Mouse (Mus musculus) T-helper 17 cell (primary cell): ENCODE results near the gene Pknox2.

Experiments
- in situ Hi-C, 2 experiments: fragments of 300-600 bp; cut with MboI, MseI; formaldehyde crosslinking; loops; 1 replicate in 1 of 2; 2 replicates in 1 of 2; pipeline ENCODE4 v1.15.1; 2025; ENCODE audit warnings: high pct_unique_total_duplicates in 2 of 2

Pknox2 gene

GRCm38 (mm10) chr9:37147359-37147685, at the start of gene Pknox2:
TSS of gene Pknox2 (minus strand) at chr9:37147407.
- in situ Hi-C loops, result no loop called here

DNA sequence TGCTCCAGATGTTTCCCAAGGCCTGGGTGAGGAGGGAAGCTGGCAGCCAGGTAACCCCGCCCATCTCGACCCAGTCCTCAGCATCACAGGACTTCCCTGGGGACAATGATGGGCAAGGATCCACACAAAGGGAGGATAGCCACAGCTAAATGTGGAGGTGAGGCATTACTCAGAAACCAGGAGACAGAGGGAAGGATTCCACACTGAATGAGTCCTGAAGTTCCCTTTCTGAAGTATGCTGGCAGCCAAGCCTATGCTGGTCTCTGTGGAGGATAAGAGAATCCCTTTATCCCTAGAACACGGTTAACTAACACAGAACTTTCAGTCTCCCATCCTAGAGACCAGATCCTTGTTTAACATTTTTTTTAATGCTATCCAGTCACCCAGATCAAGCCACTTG, 40.8 kb upstream of the Pknox2 start:
- in situ Hi-C loops, result loop anchor here in 1 of 2 experiments (5.0 kb wide), 1 partner anchor 139 kb away; no protein-coding TSS in a partner anchor

GRCm38 (mm10) chr9:37187407-37187806, 40.2 kb upstream of the Pknox2 start:
- in situ Hi-C loops, result loop anchor here in 1 of 2 experiments (5.0 kb wide), 1 partner anchor 140 kb away; no protein-coding TSS in a partner anchor

GRCm38 (mm10) chr9:37183176-37183575, 36.0 kb upstream of the Pknox2 start:
- in situ Hi-C loops, result no loop called here

- in situ Hi-C loops, result no loop called here
These were observed 34.4 kb upstream of the Pknox2 start for GRCm38 (mm10) chr9:37181596-37181995.

DNA sequence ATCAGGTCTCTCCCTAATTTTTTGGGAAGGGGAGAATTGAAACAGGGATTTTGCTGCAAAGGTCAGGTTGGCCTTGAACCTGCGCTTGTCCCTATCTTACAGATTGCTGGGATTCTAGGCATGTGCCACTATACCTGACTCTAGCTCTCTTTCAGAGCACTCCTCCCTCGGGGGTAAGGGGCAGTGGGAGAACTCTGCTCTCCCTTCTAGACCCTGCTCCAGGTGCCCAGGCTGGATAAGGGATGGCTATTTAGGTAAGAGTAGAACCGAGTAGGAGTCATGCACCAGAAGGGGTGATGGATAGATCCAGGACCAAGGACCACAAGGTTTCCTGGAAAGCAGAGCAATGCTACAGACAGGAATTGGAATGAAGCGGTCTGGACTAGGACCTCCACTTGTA, 32.4 kb upstream of the Pknox2 start:
- in situ Hi-C loops, result loop anchor here in 1 of 2 experiments (5.0 to 10.0 kb wide), 2 partner anchors 48 to 1285 kb away; no protein-coding TSS in a partner anchor

- in situ Hi-C loops, result loop anchor here in 1 of 2 experiments (5.0 to 10.0 kb wide), 2 partner anchors 48 to 1284 kb away; no protein-coding TSS in a partner anchor
These were observed 31.7 kb upstream of the Pknox2 start for GRCm38 (mm10) chr9:37178911-37179310.

DNA sequence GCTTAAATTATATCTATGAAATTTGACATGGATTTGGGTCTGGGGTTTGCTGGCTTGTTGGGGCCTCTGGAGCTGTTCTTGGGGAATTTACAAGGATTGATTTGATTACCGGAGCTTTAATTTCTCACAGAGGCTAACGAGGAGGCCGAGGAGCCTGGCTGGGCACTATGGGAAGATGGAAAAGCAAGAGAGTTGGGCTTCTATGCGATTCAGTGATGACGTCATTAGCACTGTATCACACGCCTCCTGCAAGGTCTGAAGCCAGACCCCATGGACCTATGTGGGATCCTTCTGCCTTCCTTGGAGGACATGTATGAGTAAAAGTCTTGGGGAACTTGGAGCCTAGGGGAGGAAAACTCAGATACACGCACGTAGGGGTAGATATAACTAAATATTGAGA, 30.3 kb upstream of the Pknox2 start:
- in situ Hi-C loops, result loop anchor here in 1 of 2 experiments (5.0 to 10.0 kb wide), 2 partner anchors 50 to 1283 kb away; no protein-coding TSS in a partner anchor

DNA sequence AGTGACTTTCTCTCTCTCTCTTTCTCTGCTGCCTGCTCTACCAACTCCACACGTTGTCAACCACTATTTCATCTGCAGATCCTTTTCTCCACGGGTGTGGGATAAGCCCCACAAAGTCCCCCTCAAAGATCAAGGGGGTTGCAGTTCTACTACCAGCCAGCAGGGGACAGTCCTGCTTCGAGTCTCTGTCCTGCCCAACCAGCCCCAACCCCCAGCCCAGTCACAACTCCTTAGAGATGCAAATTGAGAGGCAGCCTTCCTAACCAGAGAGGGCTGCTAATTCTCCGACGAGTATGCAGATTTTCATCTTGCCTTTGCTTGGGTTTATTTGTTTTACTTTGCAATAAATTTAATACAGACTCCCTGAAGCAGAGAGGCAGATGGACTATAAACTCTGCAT, 29.9 kb upstream of the Pknox2 start:
- in situ Hi-C loops, result loop anchor here in 1 of 2 experiments (5.0 to 10.0 kb wide), 2 partner anchors 50 to 1282 kb away; no protein-coding TSS in a partner anchor

GRCm38 (mm10) chr9:37176002-37176401, 28.8 kb upstream of the Pknox2 start:
- in situ Hi-C loops, result loop anchor here in 1 of 2 experiments (5.0 to 10.0 kb wide), 2 partner anchors 51 to 1281 kb away; no protein-coding TSS in a partner anchor

- in situ Hi-C loops, result loop anchor here in 1 of 2 experiments (10.0 kb wide), 1 partner anchor 1279 kb away; no protein-coding TSS in a partner anchor
These were observed 26.2 kb upstream of the Pknox2 start for GRCm38 (mm10) chr9:37173376-37173775.

DNA sequence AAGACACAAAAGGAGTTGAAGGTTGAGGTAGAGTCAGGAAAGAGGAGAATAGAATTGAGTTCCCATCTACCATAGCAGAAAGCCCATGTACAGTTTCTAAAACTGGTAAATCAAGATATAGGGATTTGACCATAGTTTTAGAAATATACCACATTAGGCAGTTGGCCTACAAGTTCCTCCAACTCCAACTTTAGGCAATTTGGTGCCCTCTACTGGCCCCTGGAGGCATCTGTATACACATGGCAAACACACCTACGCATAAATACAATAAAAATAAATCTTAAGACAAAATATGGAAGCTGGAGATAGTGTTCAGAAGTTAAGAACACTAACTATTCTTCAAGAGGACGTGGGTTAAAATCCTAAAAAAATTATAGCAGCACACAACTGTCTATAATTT, 19.7 kb upstream of the Pknox2 start:
- in situ Hi-C loops, result no loop called here

DNA sequence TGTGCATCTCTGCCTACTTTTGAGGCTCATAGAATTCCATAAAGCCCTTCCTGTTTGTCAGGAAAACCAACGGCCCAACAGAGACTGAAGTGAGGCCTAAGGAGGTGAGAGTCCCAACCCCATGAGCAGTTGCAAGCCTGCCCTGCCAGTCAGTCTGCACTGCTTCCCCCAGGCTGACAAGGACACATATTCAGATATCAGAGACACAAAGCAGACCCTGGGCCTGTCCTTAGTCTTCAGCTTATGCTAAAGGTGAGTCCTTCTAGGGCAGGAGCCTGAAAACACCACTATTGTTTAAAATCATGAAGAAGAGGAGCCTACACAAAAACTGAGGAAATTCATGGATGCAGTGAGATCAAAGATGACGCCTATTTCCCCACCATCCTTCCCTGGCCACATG, 13.5 kb upstream of the Pknox2 start:
- in situ Hi-C loops, result no loop called here

DNA sequence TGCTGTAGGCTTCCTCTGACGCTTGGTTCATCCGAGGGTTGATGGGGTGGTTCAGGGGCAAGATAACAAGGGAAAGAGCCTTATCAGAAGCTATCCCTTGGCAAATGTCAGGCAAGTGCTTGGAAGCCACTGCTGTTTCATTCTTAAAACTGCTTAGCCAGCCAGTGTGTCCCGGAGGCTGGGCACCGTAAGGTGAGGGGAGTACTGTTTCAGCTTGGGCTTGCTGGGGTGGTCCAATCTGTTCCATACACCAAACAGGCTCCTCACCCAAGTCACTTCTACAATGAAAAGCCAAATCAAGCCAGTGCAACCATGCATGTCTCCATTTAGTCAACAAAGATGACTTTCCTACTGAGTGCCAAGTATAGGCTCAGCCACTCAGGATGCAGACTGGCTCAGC, 679 bp upstream of the Pknox2 start:
- in situ Hi-C loops, result no loop called here

- in situ Hi-C loops, result no loop called here
These were observed 426 bp downstream of the Pknox2 start for GRCm38 (mm10) chr9:37146603-37147358.

DNA sequence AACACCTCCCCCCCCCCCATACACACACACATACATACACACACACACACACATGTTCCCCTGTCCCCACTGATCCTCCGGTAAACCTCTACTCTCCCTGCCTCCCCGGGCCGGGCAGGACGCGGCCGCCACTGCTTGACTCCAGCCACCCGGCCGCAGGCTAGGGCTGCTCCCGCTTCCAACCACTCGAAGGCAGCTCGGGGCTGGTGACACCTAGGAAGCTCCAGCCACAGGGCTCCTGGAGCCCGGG, 929 bp downstream of the Pknox2 start:
- in situ Hi-C loops, result no loop called here

- in situ Hi-C loops, result no loop called here
These were observed 1.4 kb downstream of the Pknox2 start for GRCm38 (mm10) chr9:37145616-37146352.

- in situ Hi-C loops, result no loop called here
These were observed 2.0 kb downstream of the Pknox2 start for GRCm38 (mm10) chr9:37145151-37145615.

DNA sequence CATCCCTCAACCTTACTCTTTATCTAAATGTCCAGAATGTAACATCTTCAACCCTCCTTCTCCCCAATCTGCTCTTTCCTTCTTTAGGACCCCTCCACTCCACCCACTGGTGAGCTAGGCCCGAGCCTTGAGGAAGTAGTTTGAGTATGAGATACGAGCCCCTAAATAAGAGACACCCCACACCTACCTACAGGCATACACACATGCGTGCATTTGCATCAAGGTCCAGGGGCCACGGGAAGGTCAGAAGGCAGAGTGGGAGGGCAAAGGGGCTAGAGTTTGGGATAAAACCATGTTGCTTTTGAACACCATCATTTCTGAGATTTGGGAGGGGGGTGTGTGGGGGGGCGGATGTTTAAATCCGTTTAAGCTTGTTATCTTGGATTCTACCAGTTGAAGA, 2.5 kb downstream of the Pknox2 start:
- in situ Hi-C loops, result no loop called here

DNA sequence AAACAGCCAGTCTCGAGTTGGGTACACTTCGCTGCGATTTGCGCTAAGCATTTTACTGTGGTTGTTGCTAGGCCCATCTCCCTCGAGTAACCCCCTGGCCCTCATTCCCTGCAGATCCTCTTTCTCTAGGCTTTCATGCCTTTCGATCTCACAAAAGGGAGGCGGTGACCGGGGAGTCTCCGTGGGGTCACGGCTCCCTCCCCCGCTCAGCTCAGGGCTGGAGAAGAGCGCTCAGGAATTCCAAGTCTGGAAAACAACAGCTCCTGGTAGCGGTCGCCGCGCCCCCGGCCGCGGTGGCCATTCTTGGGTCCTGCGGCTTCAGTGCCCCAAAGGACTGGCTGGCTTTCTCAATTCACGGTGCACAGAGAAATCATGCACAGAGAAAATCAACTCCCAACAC, 3.0 kb downstream of the Pknox2 start:
- in situ Hi-C loops, result no loop called here

GRCm38 (mm10) chr9:37143046-37143931, 3.9 kb downstream of the Pknox2 start:
- in situ Hi-C loops, result no loop called here

- in situ Hi-C loops, result no loop called here
These were observed 5.1 kb downstream of the Pknox2 start for GRCm38 (mm10) chr9:37142107-37142506.
